Mouse (Mus musculus) cerebellum, adult 2 months (tissue): ENCODE measurements around the gene Wdr18.

ENCODE experiments used
- CTCF ChIP-seq: fragments of 200-500 bp; IDR thresholded peaks from 2 replicates; pipeline ENCODE4 v1.5.1; 2011; ENCODE audit warnings: low read depth, mild to moderate bottlenecking, control low read depth, low read length, moderate library complexity, borderline replicate concordance; ENCODE audit not compliant: insufficient read depth
- POLR2A ChIP-seq: fragments of 200-500 bp; IDR thresholded peaks from 2 replicates; pipeline ENCODE4 v1.6.1; 2011; ENCODE audit warnings: low read length, control low read depth, borderline replicate concordance; ENCODE audit not compliant: insufficient read depth

GRCm38 (mm10) chr10:79959847-79960601, at the start of gene Wdr18:
- peak; percentile 86 for TF ChIP-seq CTCF
- TF ChIP-seq POLR2A = peak; percentile 33; the same call in 1 of the 2 replicates
